Mouse (Mus musculus) large intestine, adult 2 months (tissue): ENCODE data around the gene Neurl1a. TPM values are rescaled to one million over a fixed set of nuclear protein-coding genes. Genes with fewer than 3 reads are reported as not detected.
A peak's percentile ranks its signal among the peaks of the same experiment; 100 is the strongest.
"Not testable (repeated sequence)": the region's sequence is repeated elsewhere in the genome, so short reads cannot be mapped to it uniquely, and the experiment has no call there.

Experiments
- DNase-seq: peaks from one replicate; pipeline ENCODE4 v3.0.0-alpha.2; 2012; ENCODE audit warnings: low read depth, low spot score
- WGBS: fragments of 180-500 bp; shearing (Covaris S2); methylation state at CpG from one replicate; pipeline ENCODE4 v1.1.7; 2018; 5-methylcytosine and 5-hydroxymethylcytosine counted together
- polyA plus RNA-seq: library from polyadenylated mRNA; depleted of rRNA; stranded (reverse); fragments of >200 nt; gene quantifications from 2 replicates; pipeline ENCODE4 v1.2.3, GENCODE M21; 2012; rRNA removed

The Neurl1a gene
- 3.5 and 4.4 TPM in 2 replicates for polyA plus RNA-seq

GRCm38 (mm10) chr19:47178431-47179271 is at the start of gene Neurl1a:
TSS of gene Neurl1a (plus strand) at chr19:47178820.
- WGBS: under 1% methylated on average over 98 of the region's 98 CpGs
- no peak for DNase-seq

- no peak for DNase-seq
- 91% methylated on average over 11 of the region's 11 CpGs for WGBS
These were observed 49.8 kb upstream of the Neurl1a start for GRCm38 (mm10) chr19:47128835-47129234.

GRCm38 (mm10) chr19:47130551-47131125 is 48.0 kb upstream of the Neurl1a start:
- no peak for DNase-seq
- 90% methylated on average over 15 of the region's 15 CpGs for WGBS

- no peak for DNase-seq
- WGBS: 84% methylated on average over 7 of the region's 7 CpGs
These were observed 45.5 kb upstream of the Neurl1a start for GRCm38 (mm10) chr19:47133161-47133560.

GRCm38 (mm10) chr19:47135568-47135967 is 43.1 kb upstream of the Neurl1a start:
- 87% methylated on average over 17 of the region's 17 CpGs for WGBS
- no peak for DNase-seq

- no peak for DNase-seq
- 83% methylated on average over 5 of the region's 5 CpGs for WGBS
These were observed 42.5 kb upstream of the Neurl1a start for GRCm38 (mm10) chr19:47136170-47136569.

- peak; percentile 56 for DNase-seq
- 0% methylated on average over 6 of the region's 6 CpGs for whole genome bisulfite sequencing
These were observed 41.5 kb upstream of the Neurl1a start for GRCm38 (mm10) chr19:47137051-47137581.

GRCm38 (mm10) chr19:47137771-47138421 is 40.7 kb upstream of the Neurl1a start, which contains the start of gene Calhm2:
TSS of gene Calhm2 (minus strand) at chr19:47138294.
- 8% methylated on average over 28 of the region's 28 CpGs for WGBS
- DNase-seq: no peak

GRCm38 (mm10) chr19:47139611-47140010 is 39.0 kb upstream of the Neurl1a start:
- not testable (repeated sequence) for DNase-seq
- 60% methylated on average over 7 of the region's 7 CpGs for WGBS

- 74% methylated on average over 6 of the region's 6 CpGs for WGBS
- DNase-seq: no peak
These were observed 36.2 kb upstream of the Neurl1a start for GRCm38 (mm10) chr19:47142438-47142837.

GRCm38 (mm10) chr19:47144154-47144553 is 34.5 kb upstream of the Neurl1a start, which contains the start of gene Calhm1:
TSS of gene Calhm1 (minus strand) at chr19:47144254.
- WGBS: 91% methylated on average over 6 of the region's 6 CpGs
- DNase-seq: no peak

- no peak for DNase-seq
- WGBS: 61% methylated on average over 5 of the region's 5 CpGs
These were observed 30.3 kb upstream of the Neurl1a start for GRCm38 (mm10) chr19:47148267-47148847.

- DNase-seq: no peak
- 25% methylated on average over 4 of the region's 4 CpGs for WGBS
These were observed 28.8 kb upstream of the Neurl1a start for GRCm38 (mm10) chr19:47149854-47150253.

GRCm38 (mm10) chr19:47151332-47152061 is 27.1 kb upstream of the Neurl1a start:
- no peak for DNase-seq
- 21% methylated on average over 32 of the region's 32 CpGs for WGBS

GRCm38 (mm10) chr19:47152062-47152369 is 26.6 kb upstream of the Neurl1a start:
- DNase-seq: no peak
- 67% methylated on average over 12 of the region's 12 CpGs for WGBS

- WGBS: 88% methylated on average over 7 of the region's 7 CpGs
- DNase-seq: no peak
These were observed 24.9 kb upstream of the Neurl1a start for GRCm38 (mm10) chr19:47153767-47154166.

- DNase-seq: no peak
These were observed 21.0 kb upstream of the Neurl1a start, which contains the start of gene Calhm3 for GRCm38 (mm10) chr19:47157664-47158063. TSS of gene Calhm3 (minus strand) at chr19:47157764.

GRCm38 (mm10) chr19:47161669-47162068 is 17.0 kb upstream of the Neurl1a start:
- DNase-seq: no peak
- WGBS: 72% methylated on average over 4 of the region's 4 CpGs

More at GRCm38 (mm10) chr19:47157664-47158063, 21.0 kb upstream of the Neurl1a start, which contains the start of gene Calhm3:
- WGBS: 75% methylated on average over 11 of the region's 11 CpGs

- no peak for DNase-seq
- 92% methylated on average over 6 of the region's 6 CpGs for WGBS
These were observed 15.4 kb upstream of the Neurl1a start for GRCm38 (mm10) chr19:47163176-47163744.
